Mouse (Mus musculus) left cerebral cortex, adult 11 months (tissue): ENCODE measurements around the gene Smoc1.

Source experiments
- DNase-seq: peaks from one replicate; pipeline ENCODE4 v3.0.0; 2022; ENCODE audit warnings: low spot score

Smoc1 gene

GRCm38 (mm10) chr12:81026277-81026994 lies at the start of gene Smoc1:
TSS of gene Smoc1 (plus strand) at chr12:81026808.
- peak; percentile 35 for DNase-seq

GRCm38 (mm10) chr12:80982326-80982725 lies 44.3 kb upstream of the Smoc1 start:
- DNase-seq: peak; percentile 39

GRCm38 (mm10) chr12:80983695-80984094 lies 42.9 kb upstream of the Smoc1 start:
- DNase-seq: no peak

- no peak for DNase-seq
These were observed 40.0 kb upstream of the Smoc1 start for GRCm38 (mm10) chr12:80986628-80987027.

- no peak for DNase-seq
These were observed 38.3 kb upstream of the Smoc1 start for GRCm38 (mm10) chr12:80988286-80988685.

- DNase-seq: no peak
These were observed 35.6 kb upstream of the Smoc1 start for GRCm38 (mm10) chr12:80990901-80991445.

- no peak for DNase-seq
These were observed 34.8 kb upstream of the Smoc1 start for GRCm38 (mm10) chr12:80991806-80992205.

- DNase-seq: no peak
These were observed 34.0 kb upstream of the Smoc1 start for GRCm38 (mm10) chr12:80992540-80993122.

GRCm38 (mm10) chr12:80993773-80994172 lies 32.8 kb upstream of the Smoc1 start:
- DNase-seq: no peak

- DNase-seq: no peak
These were observed 31.3 kb upstream of the Smoc1 start for GRCm38 (mm10) chr12:80995326-80995725.

- DNase-seq: no peak
These were observed 29.0 kb upstream of the Smoc1 start for GRCm38 (mm10) chr12:80997652-80998051.

- no peak for DNase-seq
These were observed 27.9 kb upstream of the Smoc1 start for GRCm38 (mm10) chr12:80998528-80999221.

GRCm38 (mm10) chr12:81000924-81001323 lies 25.7 kb upstream of the Smoc1 start:
- DNase-seq: no peak

- DNase-seq: no peak
These were observed 23.6 kb upstream of the Smoc1 start for GRCm38 (mm10) chr12:81002841-81003635.

- DNase-seq: no peak
These were observed 16.8 kb upstream of the Smoc1 start for GRCm38 (mm10) chr12:81009813-81010212.

- no peak for DNase-seq
These were observed 14.6 kb upstream of the Smoc1 start for GRCm38 (mm10) chr12:81011994-81012393.

GRCm38 (mm10) chr12:81013496-81013895 lies 13.1 kb upstream of the Smoc1 start:
- DNase-seq: no peak

- no peak for DNase-seq
These were observed 9.0 kb upstream of the Smoc1 start for GRCm38 (mm10) chr12:81017624-81018023.

- no peak for DNase-seq
These were observed 7.9 kb upstream of the Smoc1 start for GRCm38 (mm10) chr12:81018516-81019279.

- no peak for DNase-seq
These were observed 7.2 kb upstream of the Smoc1 start for GRCm38 (mm10) chr12:81019280-81019935.

- DNase-seq: no peak
These were observed 2.2 kb upstream of the Smoc1 start for GRCm38 (mm10) chr12:81024407-81024806.
